Mouse (Mus musculus) midbrain, embryonic 10.5 days (tissue): ENCODE results near the gene Lrsam1. TPM values are rescaled to one million over a fixed set of nuclear protein-coding genes. Genes with fewer than 3 reads are reported as not detected.
"Not testable (repeated sequence)": the region's sequence is repeated elsewhere in the genome, so short reads cannot be mapped to it uniquely, and the experiment has no call there.

Experiments used
- DNase-seq: peaks from one replicate; pipeline ENCODE4 v3.0.0-alpha.2; 2017; ENCODE audit warnings: low spot score
- H3K27ac ChIP-seq: fragments of 300-500 bp; sonication (generic); replicated peaks from 2 replicates; pipeline ENCODE4 v1.5.1; 2016; ENCODE audit warnings: mild to moderate bottlenecking
- H3K27me3 ChIP-seq: fragments of 300-500 bp; sonication (generic); 2 replicates; pipeline ENCODE4 v1.6.1; 2016; ENCODE audit warnings: low read depth, mild to moderate bottlenecking; ENCODE audit not compliant: poor library complexity, severe bottlenecking
- H3K36me3 ChIP-seq: fragments of 300-500 bp; sonication (generic); 2 replicates; pipeline ENCODE4 v1.6.1; 2016; ENCODE audit warnings: mild to moderate bottlenecking, moderate library complexity
- H3K4me1 ChIP-seq: fragments of 300-500 bp; sonication (generic); 2 replicates; pipeline ENCODE4 v1.6.1; 2016
- H3K4me3 ChIP-seq: fragments of 300-500 bp; sonication (generic); 2 replicates; pipeline ENCODE4 v1.5.1; 2016; ENCODE audit warnings: mild to moderate bottlenecking, moderate library complexity
- H3K9me3 ChIP-seq: fragments of 300-500 bp; sonication (generic); replicated peaks from 2 replicates; pipeline ENCODE4 v1.6.1; 2016; ENCODE audit warnings: mild to moderate bottlenecking
- WGBS: fragments of 180-500 bp; shearing (Covaris S2); methylation state at CpG from one replicate; pipeline ENCODE4 v1.1.7; 2016; 5-methylcytosine and 5-hydroxymethylcytosine counted together
- polyA plus RNA-seq: library from polyadenylated mRNA; unstranded; fragments of >200 nt; fragmentation: Nextera tagmentation; extraction: Ambion mirVana; gene quantifications from 2 replicates; pipeline ENCODE4 v1.2.1, GENCODE M21; 2016

Lrsam1 gene
- 9.8 and 12.9 TPM in 2 replicates for polyA plus RNA-seq

- H3K36me3 ChIP-seq, result peaks cover 48% of the 10 kb centered on the region
- peak; percentile 91 for DNase-seq
- H3K4me3 ChIP-seq, result peak within 1 kb of the TSS; percentile 82
- H3K27ac ChIP-seq, result peak within 1 kb of the TSS; percentile 92
- WGBS, result 3% methylated on average over 55 of the region's 55 CpGs
- no peaks in the 10 kb centered on the region for H3K9me3 ChIP-seq
- H3K27me3 ChIP-seq, result no peaks in the 10 kb centered on the region
- peaks cover 54% of the 10 kb centered on the region for H3K4me1 ChIP-seq
These were observed at the start of gene Lrsam1, which contains the start of gene Rpl12 for GRCm38 (mm10) chr2:32961192-32961995. Gene Lrsam1, minus strand, starts transcription at chr2:32961614. Gene Rpl12, plus strand, starts transcription at chr2:32961559.

GRCm38 (mm10) chr2:33009055-33009454 is 47.6 kb upstream of the Lrsam1 start:
- H3K27ac ChIP-seq, H3K36me3 ChIP-seq, DNase-seq, H3K4me3 ChIP-seq, H3K9me3 ChIP-seq, H3K27me3 ChIP-seq, H3K4me1 ChIP-seq: not testable (repeated sequence)
- 90% methylated on average over 4 of the region's 4 CpGs for WGBS

- no peaks in the 10 kb centered on the region for H3K27me3 ChIP-seq
- H3K36me3 ChIP-seq, result no peaks in the 10 kb centered on the region
- no peak overlapping the region for H3K4me3 ChIP-seq
- no peak overlapping the region for H3K27ac ChIP-seq
- no peaks in the 10 kb centered on the region for H3K9me3 ChIP-seq
- no peaks in the 10 kb centered on the region for H3K4me1 ChIP-seq
- 87% methylated on average over 5 of the region's 5 CpGs for WGBS
- no peak for DNase-seq
These were observed 43.6 kb upstream of the Lrsam1 start for GRCm38 (mm10) chr2:33005041-33005440.

GRCm38 (mm10) chr2:33002144-33002543 is 40.7 kb upstream of the Lrsam1 start:
- H3K36me3 ChIP-seq, result no peaks in the 10 kb centered on the region
- no peak overlapping the region for H3K27ac ChIP-seq
- WGBS, result 87% methylated on average over 7 of the region's 7 CpGs
- no peak for DNase-seq
- no peak overlapping the region for H3K4me3 ChIP-seq
- no peaks in the 10 kb centered on the region for H3K27me3 ChIP-seq
- H3K4me1 ChIP-seq, result no peaks in the 10 kb centered on the region
- H3K9me3 ChIP-seq, result no peaks in the 10 kb centered on the region

GRCm38 (mm10) chr2:32999752-33000151 is 38.3 kb upstream of the Lrsam1 start:
- Histone ChIP-seq H3K27me3 (no peaks in the 10 kb centered on the region), H3K9me3 (no peaks in the 10 kb centered on the region), H3K36me3 (no peaks in the 10 kb centered on the region), H3K4me3 (no peak overlapping the region), H3K27ac (no peak overlapping the region), H3K4me1 (0 out of 2 replicates have a peak, but pooled peaks cover 3% of the 10 kb centered on the region)
- WGBS, result 92% methylated on average over 2 of the region's 2 CpGs
- no peak for DNase-seq

GRCm38 (mm10) chr2:32997792-32998191 is 36.4 kb upstream of the Lrsam1 start:
- no peaks in the 10 kb centered on the region for H3K9me3 ChIP-seq
- H3K4me1 ChIP-seq, result 0 out of 2 replicates have a peak, but pooled peaks cover 3% of the 10 kb centered on the region
- no peaks in the 10 kb centered on the region for H3K27me3 ChIP-seq
- H3K27ac ChIP-seq, result no peak overlapping the region
- DNase-seq, result no peak
- no peak overlapping the region for H3K4me3 ChIP-seq
- 85% methylated on average over 4 of the region's 4 CpGs for WGBS
- no peaks in the 10 kb centered on the region for H3K36me3 ChIP-seq

GRCm38 (mm10) chr2:32997081-32997480 is 35.7 kb upstream of the Lrsam1 start:
- Histone ChIP-seq H3K36me3 (no peaks in the 10 kb centered on the region), H3K9me3 (no peaks in the 10 kb centered on the region), H3K4me1 (0 out of 2 replicates have a peak, but pooled peaks cover 3% of the 10 kb centered on the region), H3K27ac (no peak overlapping the region), H3K27me3 (no peaks in the 10 kb centered on the region), H3K4me3 (no peak overlapping the region)
- 71% methylated on average over 6 of the region's 6 CpGs for WGBS
- DNase-seq, result no peak

- DNase-seq, result no peak
- Histone ChIP-seq H3K27ac (no peak overlapping the region), H3K4me1 (0 out of 2 replicates have a peak, but pooled peaks cover 3% of the 10 kb centered on the region), H3K4me3 (no peak overlapping the region), H3K27me3 (no peaks in the 10 kb centered on the region), H3K36me3 (no peaks in the 10 kb centered on the region), H3K9me3 (no peaks in the 10 kb centered on the region)
- WGBS, result 76% methylated on average over 6 of the region's 6 CpGs
These were observed 30.7 kb upstream of the Lrsam1 start for GRCm38 (mm10) chr2:32992130-32992529.

GRCm38 (mm10) chr2:32990167-32990832 is 28.9 kb upstream of the Lrsam1 start:
- WGBS, result 56% methylated on average over 13 of the region's 13 CpGs
- Histone ChIP-seq H3K4me1 (peaks cover 3% of the 10 kb centered on the region; the same call in 1 of the 2 replicates), H3K4me3 (no peak overlapping the region), H3K9me3 (no peaks in the 10 kb centered on the region), H3K27me3 (no peaks in the 10 kb centered on the region), H3K36me3 (no peaks in the 10 kb centered on the region), H3K27ac (no peak overlapping the region)
- no peak for DNase-seq

- no peaks in the 10 kb centered on the region for H3K36me3 ChIP-seq
- DNase-seq, result no peak
- H3K27ac ChIP-seq, result no peak overlapping the region
- WGBS, result 84% methylated on average over 3 of the region's 3 CpGs
- H3K27me3 ChIP-seq, result no peaks in the 10 kb centered on the region; the same call in 1 of the 2 replicates
- no peaks in the 10 kb centered on the region; the same call in 1 of the 2 replicates for H3K4me1 ChIP-seq
- H3K4me3 ChIP-seq, result no peak overlapping the region
- H3K9me3 ChIP-seq, result no peaks in the 10 kb centered on the region
These were observed 28.0 kb upstream of the Lrsam1 start for GRCm38 (mm10) chr2:32989376-32989775.

GRCm38 (mm10) chr2:32985844-32986243 is 24.4 kb upstream of the Lrsam1 start:
- H3K9me3 ChIP-seq, result no peaks in the 10 kb centered on the region
- H3K27ac ChIP-seq, result no peak overlapping the region
- 77% methylated on average over 8 of the region's 8 CpGs for whole genome bisulfite sequencing
- no peaks in the 10 kb centered on the region; the same call in 1 of the 2 replicates for H3K27me3 ChIP-seq
- no peaks in the 10 kb centered on the region for H3K36me3 ChIP-seq
- H3K4me3 ChIP-seq, result no peak overlapping the region
- peaks cover 19% of the 10 kb centered on the region for H3K4me1 ChIP-seq
- no peak for DNase-seq

GRCm38 (mm10) chr2:32983617-32984016 is 22.2 kb upstream of the Lrsam1 start:
- 59% methylated on average over 6 of the region's 6 CpGs for WGBS
- no peak overlapping the region for H3K27ac ChIP-seq
- peaks cover 2% of the 10 kb centered on the region; the same call in 1 of the 2 replicates for H3K36me3 ChIP-seq
- no peak for DNase-seq
- H3K4me3 ChIP-seq, result no peak overlapping the region
- peaks cover 24% of the 10 kb centered on the region for H3K4me1 ChIP-seq
- H3K9me3 ChIP-seq, result no peaks in the 10 kb centered on the region
- H3K27me3 ChIP-seq, result no peaks in the 10 kb centered on the region; the same call in 1 of the 2 replicates

- peaks cover 2% of the 10 kb centered on the region; the same call in 1 of the 2 replicates for H3K36me3 ChIP-seq
- H3K27ac ChIP-seq, result peak overlapping the region; percentile 90
- H3K4me3 ChIP-seq, result peak overlapping the region; percentile 92
- peaks cover 29% of the 10 kb centered on the region for H3K4me1 ChIP-seq
- no peak for DNase-seq
- WGBS, result 4% methylated on average over 4 of the region's 4 CpGs
- H3K27me3 ChIP-seq, result no peaks in the 10 kb centered on the region; the same call in 1 of the 2 replicates
- H3K9me3 ChIP-seq, result no peaks in the 10 kb centered on the region
These were observed 21.3 kb upstream of the Lrsam1 start for GRCm38 (mm10) chr2:32982700-32983099.
